Mouse (Mus musculus) heart, embryonic 13.5 days (tissue): Measurements from ENCODE around the gene Hyal1. TPM values are rescaled to one million over a fixed set of nuclear protein-coding genes. Genes with fewer than 3 reads are reported as not detected.

ENCODE experiments used
- ATAC-seq: fragments of 200-750 bp; cut with Nextera tagmentation; 2 replicates; pipeline ENCODE4 v1.8.0; 2017; ENCODE audit warnings: moderate TSS enrichment; ENCODE audit not compliant: insufficient number of reproducible peaks, low FRiP score, low TSS enrichment; ENCODE audit errors: extremely low read depth
- H3K27ac ChIP-seq: fragments of 300-500 bp; sonication (generic); replicated peaks from 2 replicates; pipeline ENCODE4 v1.5.1; 2015; ENCODE audit warnings: moderate library complexity, mild to moderate bottlenecking, inconsistent platforms
- H3K27me3 ChIP-seq: fragments of 300-500 bp; sonication (generic); replicated peaks from 2 replicates; pipeline ENCODE4 v1.6.1; 2015; ENCODE audit warnings: mild to moderate bottlenecking, inconsistent platforms
- H3K36me3 ChIP-seq: fragments of 300-500 bp; sonication (generic); 2 replicates; pipeline ENCODE4 v1.6.1; 2015; ENCODE audit warnings: mild to moderate bottlenecking, inconsistent platforms
- H3K4me1 ChIP-seq: fragments of 300-500 bp; sonication (generic); 2 replicates; pipeline ENCODE4 v1.6.1; 2015; ENCODE audit warnings: inconsistent platforms
- H3K4me2 ChIP-seq: fragments of 300-500 bp; sonication (generic); 2 replicates; pipeline ENCODE4 v1.6.1; 2015; ENCODE audit warnings: inconsistent platforms, mild to moderate bottlenecking, moderate library complexity
- H3K4me3 ChIP-seq: fragments of 300-500 bp; sonication (generic); 2 replicates; pipeline ENCODE4 v1.5.1; 2015; ENCODE audit warnings: moderate library complexity, mild to moderate bottlenecking, inconsistent platforms
- H3K9ac ChIP-seq: fragments of 300-500 bp; sonication (generic); 2 replicates; pipeline ENCODE4 v1.6.1; 2015; ENCODE audit warnings: inconsistent platforms, mild to moderate bottlenecking, moderate library complexity
- H3K9me3 ChIP-seq: fragments of 300-500 bp; sonication (generic); 2 replicates; pipeline ENCODE4 v1.6.1; 2016; ENCODE audit warnings: inconsistent platforms
- WGBS: fragments of 180-500 bp; shearing (Covaris S2); methylation state at CpG from one replicate; pipeline ENCODE4 v1.1.7; 2015; ENCODE audit warnings: mixed read lengths; 5-methylcytosine and 5-hydroxymethylcytosine counted together
- polyA plus RNA-seq: library from polyadenylated mRNA; unstranded; fragments of >200 nt; fragmentation: Nextera tagmentation; extraction: Ambion mirVana; gene quantifications from 2 replicates; pipeline ENCODE4 v1.2.1, GENCODE M21; 2015

The Hyal1 gene
- polyA plus RNA-seq: 6.3 and 7.5 TPM in 2 replicates

- Histone ChIP-seq H3K36me3 (peaks cover 33% of the 10 kb centered on the region), H3K4me3 (peak within 1 kb of the TSS; percentile 50), H3K9ac (peak within 1 kb of the TSS; percentile 80), H3K27ac (peak within 1 kb of the TSS; percentile 46), H3K27me3 (no peaks in the 10 kb centered on the region), H3K4me2 (peak within 1 kb of the TSS; percentile 73), H3K4me1 (peaks cover 54% of the 10 kb centered on the region), H3K9me3 (no peaks in the 10 kb centered on the region)
- WGBS: 26% methylated on average over 16 of the region's 16 CpGs
- peak; percentile 56; the same call in 1 of the 2 replicates for ATAC-seq
Measured at GRCm38 (mm10) chr9:107576357-107577107, at the start of gene Hyal1. Gene Hyal1 (plus strand): TSS chr9:107576927.

- H3K4me2 ChIP-seq: peak within 1 kb of the TSS; percentile 97
- peaks cover 19% of the 10 kb centered on the region for H3K36me3 ChIP-seq
- peaks cover 32% of the 10 kb centered on the region for H3K4me1 ChIP-seq
- ATAC-seq: peak; percentile 94
- peak within 1 kb of the TSS; percentile 93 for H3K9ac ChIP-seq
- H3K27me3 ChIP-seq: no peaks in the 10 kb centered on the region; the same call in 1 of the 2 replicates
- peak within 1 kb of the TSS; percentile 77 for H3K27ac ChIP-seq
- no peaks in the 10 kb centered on the region for H3K9me3 ChIP-seq
- WGBS: under 1% methylated on average over 47 of the region's 48 CpGs
- peak within 1 kb of the TSS; percentile 89 for H3K4me3 ChIP-seq
Measured at GRCm38 (mm10) chr9:107533791-107534407, 42.8 kb upstream of the Hyal1 start, which contains the start of gene Tmem115. Gene Tmem115 (plus strand): TSS chr9:107533945.

- H3K9me3 ChIP-seq: no peaks in the 10 kb centered on the region
- H3K4me2 ChIP-seq: peak overlapping the region; percentile 97
- whole genome bisulfite sequencing: under 1% methylated on average over 40 of the region's 40 CpGs
- H3K9ac ChIP-seq: peak overlapping the region; percentile 93
- H3K4me1 ChIP-seq: peaks cover 32% of the 10 kb centered on the region
- peak overlapping the region; percentile 77 for H3K27ac ChIP-seq
- H3K4me3 ChIP-seq: peak overlapping the region; percentile 89
- no peaks in the 10 kb centered on the region; the same call in 1 of the 2 replicates for H3K27me3 ChIP-seq
- peaks cover 26% of the 10 kb centered on the region for H3K36me3 ChIP-seq
- ATAC-seq: peak; percentile 7; the same call in 1 of the 2 replicates
Measured at GRCm38 (mm10) chr9:107534408-107535202, 42.1 kb upstream of the Hyal1 start.

- no peaks in the 10 kb centered on the region for H3K27me3 ChIP-seq
- H3K4me2 ChIP-seq: no peak overlapping the region
- peaks cover 51% of the 10 kb centered on the region for H3K4me1 ChIP-seq
- 87% methylated on average over 7 of the region's 7 CpGs for WGBS
- H3K9me3 ChIP-seq: no peaks in the 10 kb centered on the region
- H3K4me3 ChIP-seq: no peak overlapping the region
- H3K27ac ChIP-seq: no peak overlapping the region
- peaks cover 34% of the 10 kb centered on the region for H3K36me3 ChIP-seq
- no peak for ATAC-seq
- no peak overlapping the region for H3K9ac ChIP-seq
Measured at GRCm38 (mm10) chr9:107538231-107538630, 38.5 kb upstream of the Hyal1 start.

GRCm38 (mm10) chr9:107538711-107539110, 38.0 kb upstream of the Hyal1 start:
- H3K36me3 ChIP-seq: peaks cover 39% of the 10 kb centered on the region
- no peak overlapping the region for H3K4me2 ChIP-seq
- H3K9me3 ChIP-seq: no peaks in the 10 kb centered on the region
- no peak overlapping the region for H3K27ac ChIP-seq
- no peak for ATAC-seq
- 86% methylated on average over 3 of the region's 3 CpGs for WGBS
- H3K4me1 ChIP-seq: peaks cover 47% of the 10 kb centered on the region
- no peak overlapping the region for H3K4me3 ChIP-seq
- no peak overlapping the region for H3K9ac ChIP-seq
- no peaks in the 10 kb centered on the region for H3K27me3 ChIP-seq

GRCm38 (mm10) chr9:107539940-107540339, 36.8 kb upstream of the Hyal1 start:
- Histone ChIP-seq H3K4me2 (no peak overlapping the region), H3K4me3 (no peak overlapping the region), H3K36me3 (peaks cover 51% of the 10 kb centered on the region), H3K9me3 (no peaks in the 10 kb centered on the region), H3K9ac (no peak overlapping the region), H3K27ac (no peak overlapping the region), H3K27me3 (no peaks in the 10 kb centered on the region), H3K4me1 (peaks cover 46% of the 10 kb centered on the region)
- ATAC-seq: no peak
- 88% methylated on average over 8 of the region's 8 CpGs for WGBS

GRCm38 (mm10) chr9:107540420-107540819, 36.3 kb upstream of the Hyal1 start:
- ATAC-seq: no peak
- Histone ChIP-seq H3K4me3 (no peak overlapping the region), H3K9ac (0 out of 2 replicates have a peak overlapping the region, but pooled peaks have one; percentile 93), H3K9me3 (no peaks in the 10 kb centered on the region), H3K36me3 (peaks cover 56% of the 10 kb centered on the region), H3K27ac (no peak overlapping the region), H3K4me2 (0 out of 2 replicates have a peak overlapping the region, but pooled peaks have one; percentile 97), H3K4me1 (peaks cover 41% of the 10 kb centered on the region), H3K27me3 (no peaks in the 10 kb centered on the region)
- WGBS: 62% methylated on average over 4 of the region's 4 CpGs

- Histone ChIP-seq H3K9me3 (no peaks in the 10 kb centered on the region), H3K27me3 (no peaks in the 10 kb centered on the region), H3K27ac (no peak overlapping the region; the same call in 1 of the 2 replicates), H3K4me3 (peak overlapping the region; percentile 74), H3K4me1 (peaks cover 35% of the 10 kb centered on the region), H3K4me2 (peak overlapping the region; percentile 97), H3K36me3 (peaks cover 57% of the 10 kb centered on the region), H3K9ac (peak overlapping the region; percentile 93)
- WGBS: 30% methylated on average over 10 of the region's 10 CpGs
- no peak for ATAC-seq
Measured at GRCm38 (mm10) chr9:107541005-107541404, 35.7 kb upstream of the Hyal1 start.

- peak; percentile 79 for ATAC-seq
- WGBS: under 1% methylated on average over 46 of the region's 46 CpGs
- Histone ChIP-seq H3K4me1 (peaks cover 31% of the 10 kb centered on the region), H3K36me3 (peaks cover 57% of the 10 kb centered on the region), H3K27ac (peak within 1 kb of the TSS; percentile 59), H3K27me3 (no peaks in the 10 kb centered on the region), H3K4me3 (peak within 1 kb of the TSS; percentile 74), H3K4me2 (peak within 1 kb of the TSS; percentile 97), H3K9me3 (no peaks in the 10 kb centered on the region), H3K9ac (peak within 1 kb of the TSS; percentile 93)
Measured at GRCm38 (mm10) chr9:107541474-107542351, 35.0 kb upstream of the Hyal1 start, which contains the start of the genes Cyb561d2 and Nprl2. Gene Cyb561d2 (minus strand): TSS chr9:107542193. Gene Nprl2 (plus strand): TSS chr9:107542226.

GRCm38 (mm10) chr9:107542352-107542686, 34.4 kb upstream of the Hyal1 start:
- WGBS: 2% methylated on average over 11 of the region's 11 CpGs
- Histone ChIP-seq H3K4me1 (peaks cover 31% of the 10 kb centered on the region), H3K27ac (peak overlapping the region; percentile 59; the same call in 1 of the 2 replicates), H3K27me3 (peaks cover 1% of the 10 kb centered on the region; the same call in 1 of the 2 replicates), H3K4me3 (peak overlapping the region; percentile 74), H3K9ac (peak overlapping the region; percentile 93), H3K4me2 (peak overlapping the region; percentile 97), H3K36me3 (peaks cover 53% of the 10 kb centered on the region), H3K9me3 (no peaks in the 10 kb centered on the region)
- ATAC-seq: no peak
